Mouse (Mus musculus) heart, adult 18-20 months (tissue): ENCODE data around the gene Drd4. TPM values are rescaled to one million over a fixed set of nuclear protein-coding genes. Genes with fewer than 3 reads are reported as not detected.

ENCODE experiments used
- DNase-seq, 2 experiments: peaks; one replicate each; pipeline ENCODE4 v3.0.0; 2021 to 2022; ENCODE audit warnings: mixed read lengths in 1 of 2
- total RNA-seq, 2 experiments: library from RNA; stranded (reverse); gene quantifications; 2 replicates each; pipeline ENCODE4 v1.2.3; 2021

Gene Drd4
- total RNA-seq, 2 experiments from 2014 or later = not detected

DNA sequence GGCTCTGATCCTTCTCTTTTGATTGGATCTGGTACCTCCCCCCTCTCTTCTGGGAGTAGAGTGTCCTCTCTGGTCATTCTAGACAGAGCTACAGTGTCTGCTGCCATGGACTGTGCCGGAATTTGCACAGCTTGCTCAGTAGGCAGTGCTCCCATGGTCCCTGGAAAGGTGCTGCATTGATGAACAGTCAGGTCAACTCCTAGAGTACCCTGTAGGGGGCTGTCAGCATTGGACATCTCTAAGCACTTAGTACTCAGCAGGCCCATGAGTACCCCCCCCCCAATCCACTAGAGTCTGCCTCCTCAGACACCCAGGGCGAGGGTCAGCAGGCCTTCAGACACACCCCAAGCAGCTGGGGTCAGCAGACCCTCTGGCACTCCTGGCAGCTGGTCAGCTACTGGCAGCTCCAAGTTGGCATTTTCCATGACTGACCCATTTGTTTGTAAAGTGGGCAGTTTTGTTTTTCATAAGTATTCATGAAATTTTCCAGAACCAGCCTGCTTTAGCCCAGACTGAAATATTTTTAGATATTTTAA, 43.3 kb downstream of the Drd4 start:
- DNase-seq = no peak

GRCm38 (mm10) chr7:141335682-141336081, 43.9 kb downstream of the Drd4 start:
- no peak for DNase-seq

- DNase-seq = no peak
Measured at GRCm38 (mm10) chr7:141336296-141336695, 44.5 kb downstream of the Drd4 start.

- DNase-seq = no peak
Measured at GRCm38 (mm10) chr7:141337716-141338416, 46.1 kb downstream of the Drd4 start.

DNA sequence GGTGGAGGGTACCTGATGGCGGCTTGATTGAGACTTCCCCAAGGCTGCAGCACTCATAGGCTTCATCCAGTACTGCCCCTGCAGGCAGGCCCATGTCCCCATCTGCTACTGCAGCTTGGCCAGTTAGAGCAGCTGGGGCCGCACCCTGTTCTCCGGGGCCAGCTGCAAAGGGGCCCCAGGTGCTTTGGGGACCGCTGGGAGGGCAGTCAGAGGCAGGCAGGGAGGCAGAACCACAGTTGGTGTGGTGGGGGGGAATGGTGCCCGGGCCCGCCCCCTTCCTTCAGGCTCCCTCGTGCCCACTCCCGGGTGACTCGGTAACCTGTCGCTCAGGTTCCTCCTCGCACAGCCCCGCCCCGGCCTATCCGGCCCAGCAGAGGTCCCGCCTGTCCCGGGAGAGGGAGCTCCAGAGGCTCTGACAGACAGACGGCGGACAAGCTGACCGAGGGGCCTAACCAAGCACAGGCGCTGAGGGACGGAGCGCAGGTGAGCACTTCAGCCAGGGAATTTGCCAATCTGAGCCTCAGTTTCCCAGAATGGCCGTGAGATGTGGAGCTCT, 46.8 kb downstream of the Drd4 start, which contains the start of gene Eps8l2:
Eps8l2 (plus strand) TSS at position 305 of the 556 bp plus-strand sequence.
- peak in 1 of 2 experiments; percentile 27 for DNase-seq

GRCm38 (mm10) chr7:141339215-141339920, 47.6 kb downstream of the Drd4 start:
- DNase-seq = no peak

- no peak for DNase-seq
Measured at GRCm38 (mm10) chr7:141340023-141340422, 48.2 kb downstream of the Drd4 start.

GRCm38 (mm10) chr7:141340476-141340875, 48.7 kb downstream of the Drd4 start:
- DNase-seq = no peak

DNA sequence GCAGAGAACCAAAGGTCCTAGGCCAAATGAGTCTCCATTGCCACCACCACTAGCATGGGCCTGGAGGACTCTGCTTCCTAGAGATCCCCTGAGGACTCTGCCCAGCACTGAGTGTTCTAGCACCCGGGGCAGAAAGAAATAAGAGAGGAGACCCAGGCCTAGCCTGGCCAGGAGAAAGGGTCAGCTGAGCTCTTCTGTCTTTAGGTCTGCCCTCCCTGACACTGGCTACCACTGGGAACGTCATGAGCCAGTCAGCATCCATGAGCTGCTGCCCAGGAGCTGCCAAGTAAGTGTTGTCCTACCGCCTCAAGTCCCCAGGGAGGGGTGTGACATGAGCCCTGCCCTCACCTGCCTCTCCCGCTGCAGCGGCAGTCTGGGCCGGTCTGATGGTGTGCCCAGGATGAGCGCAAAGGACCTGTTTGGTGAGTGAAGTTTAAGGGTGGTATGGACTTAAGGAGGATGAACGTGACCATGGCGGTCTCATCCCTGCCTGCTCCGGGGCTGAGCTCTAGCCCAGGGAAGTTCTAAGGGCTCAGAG, 50.0 kb downstream of the Drd4 start:
- no peak for DNase-seq

GRCm38 (mm10) chr7:141343230-141343629, 51.4 kb downstream of the Drd4 start:
- DNase-seq = no peak

- no peak for DNase-seq
Measured at GRCm38 (mm10) chr7:141343696-141344095, 51.9 kb downstream of the Drd4 start.

GRCm38 (mm10) chr7:141344787-141345186, 53.0 kb downstream of the Drd4 start:
- DNase-seq = no peak

Other genes starting within 250 kb of the Drd4 start
- not detected for gene B4galnt4, start 230.9 kb upstream of the Drd4 start, total RNA-seq
- 1 to 10 TPM in 1 of 2 experiments, under 1 TPM in 1; 0.37 to 1.6 TPM for gene Pkp3, start 213.8 kb upstream of the Drd4 start, total RNA-seq
- 1 to 10 TPM; 4.2 to 4.7 TPM for gene Sigirr, start 191.4 kb upstream of the Drd4 start, total RNA-seq
- not detected for gene Ano9, start 174.2 kb upstream of the Drd4 start, total RNA-seq
- gene Ptdss2, start 169.6 kb upstream of the Drd4 start, total RNA-seq = 10 to 100 TPM; 28.1 to 30.3 TPM
- gene Rnh1, start 119.1 kb upstream of the Drd4 start, total RNA-seq = 10 to 100 TPM; 71.5 to 77.6 TPM
- gene Hras, start 98.0 kb upstream of the Drd4 start, total RNA-seq = 100 to 1,000 TPM in 1 of 2 experiments, 10 to 100 TPM in 1; 91.4 to 103 TPM
- gene Lrrc56, start 97.8 kb upstream of the Drd4 start, total RNA-seq = 1 to 10 TPM; 2.0 to 3.4 TPM
- gene Lmntd2, start 77.9 kb upstream of the Drd4 start, total RNA-seq = not detected
- gene Rassf7, start 76.1 kb upstream of the Drd4 start, total RNA-seq = under 1 TPM; 0.57 to 0.87 TPM
- 10 to 100 TPM; 33.7 to 34.8 TPM for gene Phrf1, start 63.2 kb upstream of the Drd4 start, total RNA-seq
- gene Irf7, start 25.5 kb upstream of the Drd4 start, total RNA-seq = 1 to 10 TPM; 2.3 to 3.1 TPM
- gene Cdhr5, start 15.2 kb upstream of the Drd4 start, total RNA-seq = not detected
- not detected for gene Sct, start 12.9 kb upstream of the Drd4 start, total RNA-seq
- gene Deaf1, start 35.7 kb downstream of the Drd4 start, total RNA-seq = 10 to 100 TPM; 11.7 to 12.6 TPM
- 10 to 100 TPM; 14.6 to 15.7 TPM for gene Tmem80, start 35.7 kb downstream of the Drd4 start, total RNA-seq
- 1 to 10 TPM; 1.7 to 3.0 TPM for gene Eps8l2, start 46.9 kb downstream of the Drd4 start, total RNA-seq
- gene Taldo1, start 100.2 kb downstream of the Drd4 start, total RNA-seq = 100 to 1,000 TPM; 106 to 141 TPM
- gene Gatd1, start 122.1 kb downstream of the Drd4 start, total RNA-seq = 10 to 100 TPM; 11.3 to 12.4 TPM
- 1 to 10 TPM in 1 of 2 experiments, under 1 TPM in 1; 0.80 to 1.3 TPM for gene Cend1, start 137.5 kb downstream of the Drd4 start, total RNA-seq
- 10 to 100 TPM; 45.6 to 59.1 TPM for gene Slc25a22, start 145.9 kb downstream of the Drd4 start, total RNA-seq
- gene Pidd1, start 152.0 kb downstream of the Drd4 start, total RNA-seq = under 1 TPM; 0.21 to 0.42 TPM
- gene Rplp2, start 155.4 kb downstream of the Drd4 start, total RNA-seq = 1,000 to 10,000 TPM in 1 of 2 experiments, 100 to 1,000 TPM in 1; 998 to 1,000 TPM
- 100 to 1,000 TPM; 387 to 566 TPM for gene Pnpla2, start 163.2 kb downstream of the Drd4 start, total RNA-seq
- 10 to 100 TPM; 22.5 to 23.3 TPM for gene Cracr2b, start 169.1 kb downstream of the Drd4 start, total RNA-seq
- 100 to 1,000 TPM; 320 to 330 TPM for gene Cd151, start 175.4 kb downstream of the Drd4 start, total RNA-seq
- 10 to 100 TPM; 82.3 to 97.7 TPM for gene Polr2l, start 183.1 kb downstream of the Drd4 start, total RNA-seq
- gene Tspan4, start 183.2 kb downstream of the Drd4 start, total RNA-seq = 10 to 100 TPM; 18.9 to 22.9 TPM
- gene Chid1, start 247.9 kb downstream of the Drd4 start, total RNA-seq = 10 to 100 TPM; 48.2 to 50.9 TPM